Mouse (Mus musculus) MEL-GATA-1-ER (cell line): ENCODE measurements at regions not wholly inside any gene's neighbourhood (a gene's known extent, or its start where the extent isn't known, plus 50 kb on each side); places are given as distances from the start of the nearest gene placed in this dataset.

Experiments
- DNase-seq: peaks from one replicate; pipeline ENCODE4 v3.0.0-alpha.2; 2012; ENCODE audit warnings: low read depth; ENCODE audit errors: extremely low read depth

DNA sequence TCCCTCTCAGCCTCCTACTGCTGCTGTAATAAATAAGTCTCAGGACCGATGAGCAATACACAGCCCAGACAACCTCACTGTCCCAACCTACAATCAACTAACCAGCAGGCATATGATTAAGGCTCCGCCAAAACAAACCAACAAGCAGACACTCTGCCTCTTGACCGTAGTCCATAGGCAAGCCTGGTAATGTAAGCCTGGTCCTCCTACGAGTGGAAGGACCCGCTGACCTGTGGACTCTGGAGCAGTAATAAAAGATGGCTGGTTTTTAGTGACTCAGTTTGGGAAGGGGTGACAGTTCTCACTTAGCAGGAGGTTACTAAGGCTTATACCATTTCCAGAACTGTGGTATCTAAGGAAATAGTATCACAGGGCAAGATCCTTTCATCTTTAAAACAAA lies 53.4 kb downstream of the Gm47996 start:
- DNase-seq = no peak

DNA sequence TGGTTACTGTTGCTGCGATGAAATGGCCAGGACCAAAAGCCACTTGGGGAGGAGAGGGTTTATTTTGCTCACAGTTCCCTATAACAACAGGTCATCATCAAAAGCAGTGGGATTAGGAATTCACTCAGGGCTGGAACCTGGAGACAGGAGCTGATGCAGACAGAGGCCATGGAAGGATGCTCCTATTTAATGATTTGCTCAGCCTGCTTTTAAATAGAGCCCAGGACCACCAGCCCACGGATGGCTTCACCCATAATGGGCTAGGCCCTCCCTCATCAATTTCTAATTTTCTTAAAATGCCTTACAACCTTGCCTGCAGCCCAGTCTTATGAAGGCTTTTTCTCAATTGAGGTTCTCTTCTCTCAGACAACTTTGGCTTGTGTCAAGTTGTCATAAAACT lies 53.9 kb downstream of the Gm47996 start:
- DNase-seq = no peak

DNA sequence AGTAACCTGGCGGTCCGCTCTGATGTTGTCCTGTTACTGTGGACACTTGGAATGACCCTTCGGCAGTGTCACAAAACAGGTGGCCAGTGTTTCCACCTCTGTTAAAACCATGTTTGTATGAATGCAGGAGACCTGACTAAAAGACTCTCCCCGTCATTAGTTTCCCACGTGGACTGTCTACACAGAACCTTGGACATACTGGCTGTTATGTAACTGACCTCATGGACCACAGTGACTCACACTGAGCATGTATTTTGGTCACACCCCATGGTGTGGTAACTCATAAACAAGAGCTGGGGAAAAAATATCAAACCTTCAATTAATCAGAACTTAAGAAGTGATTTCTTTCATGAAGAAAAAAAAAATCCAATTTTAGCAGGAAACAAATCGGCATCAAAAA lies 54.9 kb downstream of the Gm47996 start:
- DNase-seq = no peak

DNA sequence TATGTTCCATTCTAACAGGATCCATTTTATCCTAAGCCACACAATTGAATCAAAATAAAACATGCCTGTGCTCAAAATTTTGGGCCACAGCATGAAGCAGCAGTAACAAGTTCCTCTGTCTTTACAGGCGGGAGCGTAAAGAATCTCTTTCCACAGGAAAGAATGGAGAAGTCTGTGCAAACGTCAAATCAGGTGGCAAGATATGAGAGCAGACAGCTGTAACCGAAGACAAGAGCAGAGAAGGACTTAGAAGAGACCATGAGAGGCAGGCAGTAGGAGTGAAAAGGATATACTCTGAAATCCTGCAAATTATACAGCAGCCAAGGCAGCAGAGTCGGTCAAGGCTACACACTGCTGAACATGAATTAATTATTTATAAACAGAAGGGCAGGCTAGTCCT lies 55.7 kb downstream of the Gm47996 start:
- DNase-seq = no peak

DNA sequence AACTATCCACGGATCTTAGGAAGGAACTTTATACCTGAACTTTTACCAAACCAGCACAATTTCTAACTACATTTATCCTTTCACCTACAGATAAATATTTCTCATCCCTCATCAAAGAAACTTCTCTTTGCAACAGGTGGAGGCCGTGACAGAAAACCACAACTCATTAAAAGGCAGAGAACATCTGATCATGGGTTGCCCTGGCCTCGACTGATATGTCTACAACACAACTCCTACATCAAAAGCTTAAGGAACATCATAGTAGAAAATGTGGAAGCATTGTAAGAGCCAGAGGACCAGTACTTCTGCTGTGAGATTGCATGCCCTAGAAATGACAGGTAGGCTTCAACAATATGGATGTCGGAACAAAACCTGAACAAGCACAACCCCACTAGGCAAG lies 56.8 kb downstream of the Gm47996 start:
- DNase-seq = no peak

DNA sequence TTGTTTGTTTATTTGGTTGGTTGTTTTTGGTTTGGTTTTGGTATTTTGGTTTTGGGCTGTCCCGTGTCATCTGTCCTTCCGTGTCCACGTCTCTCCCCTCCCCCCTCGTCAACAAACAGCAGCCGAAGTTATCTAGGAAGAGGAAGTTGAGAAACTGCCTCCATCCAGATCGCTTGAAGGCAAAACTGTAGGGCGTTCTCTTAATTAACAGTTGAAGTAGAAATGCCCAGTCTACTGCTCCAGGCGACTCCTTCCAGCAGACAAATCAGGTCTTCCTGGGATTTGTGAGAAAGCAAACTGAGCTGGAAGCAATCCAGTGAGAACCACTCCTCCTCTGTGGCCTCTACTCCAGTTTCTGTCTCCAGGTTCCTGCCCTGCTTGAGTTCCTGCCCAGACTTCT lies 60.8 kb downstream of the Gm47996 start:
- peak; percentile 69 for DNase-seq

DNA sequence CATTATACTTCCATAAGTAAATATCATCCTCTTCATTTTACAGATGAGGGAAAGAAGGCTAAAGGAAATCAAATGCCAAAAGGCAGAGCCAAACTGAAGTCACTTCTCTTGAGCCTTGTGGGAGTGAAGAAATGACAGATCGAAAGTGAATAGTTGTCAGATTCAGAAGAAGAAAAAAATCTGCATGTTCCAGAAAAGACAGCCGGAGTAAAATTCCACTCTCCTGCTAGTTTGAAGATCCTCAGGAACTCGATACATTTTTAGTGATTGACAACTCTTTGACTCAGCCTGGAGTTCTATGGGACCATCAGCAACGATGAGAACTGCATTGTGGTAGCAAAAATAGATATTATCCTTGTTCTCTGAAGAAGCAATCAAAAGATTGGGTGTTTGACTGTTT lies 64.4 kb downstream of the Gm47996 start:
- DNase-seq = no peak

DNA sequence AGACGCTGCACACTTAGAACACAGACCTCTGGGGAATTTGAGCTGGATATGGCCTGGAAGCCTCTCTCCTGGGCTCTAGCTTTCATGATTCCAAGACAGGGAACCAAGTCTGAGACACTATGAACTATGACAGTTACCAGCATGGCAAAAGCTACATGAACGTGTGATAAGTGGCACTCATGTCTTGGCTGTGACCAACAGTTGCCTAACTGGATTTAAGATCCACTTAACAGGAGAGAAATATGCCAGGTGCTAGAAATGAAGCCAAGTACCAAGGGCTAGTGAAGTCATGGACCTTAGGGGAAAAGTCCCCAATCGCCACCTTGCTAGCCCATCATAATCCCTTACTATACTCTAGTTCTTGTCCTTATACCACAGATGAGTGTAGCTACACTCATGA lies 65.7 kb downstream of the Gm47996 start:
- DNase-seq = no peak

DNA sequence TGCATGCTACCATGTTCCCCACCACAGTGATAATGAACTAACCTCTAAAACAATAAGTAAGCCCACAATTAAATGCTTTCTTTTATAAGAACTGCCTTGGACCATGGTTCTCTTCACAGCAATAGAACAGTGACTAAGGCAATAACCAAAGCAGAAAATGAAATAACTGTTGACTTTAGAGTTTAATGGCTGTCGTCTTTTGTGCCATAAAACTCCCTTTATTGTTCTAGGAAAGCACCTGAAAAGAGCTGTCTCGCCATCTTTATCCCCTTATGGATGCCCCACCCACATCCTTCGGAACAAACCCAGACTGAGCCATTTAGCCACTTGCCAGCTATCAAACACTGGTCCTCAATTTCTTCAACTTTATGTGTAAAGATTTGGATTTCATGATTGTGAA lies 64.3 kb upstream of the Ivns1abp start:
- DNase-seq = no peak

DNA sequence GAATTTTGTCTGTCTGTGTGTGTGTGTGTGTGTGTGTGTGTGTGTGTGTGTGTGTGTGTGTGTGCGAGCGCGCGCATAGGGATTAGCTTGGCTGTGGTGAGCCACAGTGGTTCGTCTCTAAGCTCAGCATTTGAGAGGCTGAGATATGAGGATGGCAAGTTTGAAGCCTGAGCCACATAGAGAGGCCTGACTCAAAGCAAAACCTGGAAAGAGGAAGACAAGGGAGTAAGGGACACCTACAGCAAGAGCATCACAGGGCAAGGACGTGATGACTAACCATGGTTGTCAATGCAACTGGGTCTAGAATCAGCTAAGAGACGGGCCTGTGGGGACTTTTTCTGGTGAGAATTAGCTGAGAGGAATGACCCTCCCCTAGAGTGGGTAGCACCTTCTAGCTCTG lies 59.2 kb upstream of the Ivns1abp start:
- no peak for DNase-seq

DNA sequence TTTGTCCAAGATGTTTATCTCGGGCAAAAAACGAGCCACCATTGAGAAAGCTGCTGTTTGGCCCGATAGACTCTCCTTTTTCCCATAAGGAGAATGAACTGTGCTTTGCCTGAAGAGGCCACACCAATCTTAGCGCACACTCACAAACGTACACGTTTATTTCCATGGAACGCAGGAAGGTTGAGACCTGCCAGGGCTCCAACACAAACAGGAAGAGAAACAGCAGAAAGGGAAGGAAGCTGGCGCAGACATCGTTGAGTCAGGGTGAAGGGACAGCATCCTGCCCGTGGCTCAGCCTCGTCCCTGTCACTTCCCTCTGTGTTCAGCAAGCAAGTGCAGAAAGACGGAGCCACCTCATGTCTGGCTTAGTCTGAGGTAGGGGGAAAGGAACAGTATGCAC lies 56.8 kb upstream of the Ivns1abp start:
- DNase-seq = peak; percentile 31

DNA sequence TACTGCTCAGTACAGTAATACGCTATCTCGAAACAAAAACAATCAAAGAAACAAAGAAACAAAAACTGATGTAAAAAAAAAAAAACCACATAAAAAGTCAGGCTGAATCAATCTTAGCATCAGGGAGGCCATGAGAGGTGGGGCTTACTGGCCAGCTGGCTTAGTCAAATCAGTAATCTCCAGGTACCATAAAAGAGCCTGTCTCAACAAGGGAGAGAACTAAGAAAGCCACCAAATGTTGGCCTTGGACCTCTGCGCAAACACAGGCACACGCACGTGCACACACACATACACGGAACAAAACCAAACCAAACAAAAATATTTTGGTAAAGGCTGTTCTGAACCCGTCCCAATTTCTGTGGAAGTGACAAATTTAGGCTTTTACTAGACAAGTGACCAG lies 55.2 kb upstream of the Ivns1abp start:
- DNase-seq = no peak

DNA sequence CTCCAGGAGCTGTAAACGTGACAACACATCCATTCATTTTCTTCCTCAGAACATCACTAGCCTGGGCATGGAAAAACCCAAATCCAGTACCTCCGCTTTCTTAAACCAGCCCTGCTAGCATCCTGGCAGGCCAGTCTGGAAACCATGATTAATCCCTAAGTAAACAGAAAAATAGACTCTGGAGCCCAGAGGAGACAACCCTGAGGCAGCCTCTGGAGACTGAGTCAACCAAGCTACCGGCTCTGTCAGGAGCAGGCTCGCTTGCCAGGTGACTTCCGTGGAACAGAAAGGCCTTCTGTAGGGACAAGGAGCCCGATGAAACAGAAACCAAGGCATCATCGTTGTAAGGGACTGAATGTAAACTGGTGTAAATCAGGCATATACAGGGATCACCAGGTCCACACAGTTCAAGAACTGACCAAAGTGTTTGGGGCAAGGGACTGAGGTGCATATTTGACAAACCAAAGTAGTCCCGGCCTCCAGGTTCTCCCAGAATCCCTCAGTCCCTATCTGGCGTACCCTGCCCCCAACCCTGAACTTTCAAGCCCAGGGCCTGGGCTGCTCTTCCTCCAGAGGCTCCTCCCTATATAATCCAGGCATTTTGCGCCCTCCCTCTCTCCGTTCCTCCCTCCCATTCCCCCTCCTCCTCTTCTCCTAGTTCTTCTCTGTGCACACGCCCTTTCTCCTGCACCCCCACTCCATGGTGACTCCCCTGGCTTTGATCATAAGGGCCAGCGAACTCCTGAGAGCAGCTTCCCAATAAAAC lies 54.6 kb upstream of the Ivns1abp start:
- no peak for DNase-seq

DNA sequence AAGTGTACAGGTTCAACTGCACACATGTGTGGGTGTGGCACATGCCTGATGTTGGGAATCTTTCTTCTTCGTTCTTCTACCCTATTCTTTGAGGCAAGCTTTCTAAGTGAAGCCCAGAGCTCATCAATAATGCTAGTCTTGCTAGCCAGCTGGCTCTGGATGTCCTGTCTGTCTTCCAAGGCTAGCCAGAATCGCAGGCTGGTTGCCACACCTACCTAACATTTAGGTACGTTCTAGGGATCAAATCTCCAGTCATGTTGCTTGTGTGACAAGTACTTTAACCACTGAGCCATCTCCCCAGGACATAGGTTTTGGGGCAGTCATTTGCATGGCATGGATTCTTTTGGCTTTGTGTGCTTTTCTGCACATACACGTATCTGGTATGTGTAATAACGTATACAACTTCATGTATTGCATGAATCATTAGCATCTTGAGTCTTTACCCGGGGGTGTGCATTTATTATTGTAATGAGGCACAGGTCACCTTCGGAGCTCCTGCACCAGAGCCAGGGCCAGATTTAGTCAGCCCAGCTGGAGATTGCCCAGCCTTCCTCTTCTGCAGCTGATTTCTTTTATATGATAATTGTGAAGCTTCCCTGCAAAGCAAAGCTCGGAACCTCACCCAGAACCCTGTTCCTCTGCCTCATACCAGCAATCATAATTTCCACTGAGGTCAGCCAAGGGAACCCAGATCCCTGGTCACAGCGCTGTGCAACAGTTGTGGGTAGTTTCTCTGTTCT lies 50.8 kb upstream of the Ivns1abp start:
- no peak for DNase-seq
